Mouse (Mus musculus): ENCODE data around the gene Ppfibp2.

- TF ChIP-seq MYOD1 (IDR thresholded peaks at IDR 0.05; ENCODE audit: control insufficient read depth in 1 of 3, insufficient read length in 2 of 3, low read depth in 2 of 3) (no peak), USF1 (IDR thresholded peaks at IDR 0.05; ENCODE audit: low read depth) (no peak), POLR2A (IDR thresholded peaks at IDR 0.05; ENCODE audit: insufficient read length, low read depth) (no peak), E2F4 (IDR thresholded peaks at IDR 0.05; ENCODE audit: insufficient read depth) (no peak)
These were observed 135.6 kb downstream of the Ppfibp2 start for GRCm38 (mm10) chr7:107730587-107730986.
